Mouse (Mus musculus): Measurements from ENCODE around the gene Gpr34.

DNA sequence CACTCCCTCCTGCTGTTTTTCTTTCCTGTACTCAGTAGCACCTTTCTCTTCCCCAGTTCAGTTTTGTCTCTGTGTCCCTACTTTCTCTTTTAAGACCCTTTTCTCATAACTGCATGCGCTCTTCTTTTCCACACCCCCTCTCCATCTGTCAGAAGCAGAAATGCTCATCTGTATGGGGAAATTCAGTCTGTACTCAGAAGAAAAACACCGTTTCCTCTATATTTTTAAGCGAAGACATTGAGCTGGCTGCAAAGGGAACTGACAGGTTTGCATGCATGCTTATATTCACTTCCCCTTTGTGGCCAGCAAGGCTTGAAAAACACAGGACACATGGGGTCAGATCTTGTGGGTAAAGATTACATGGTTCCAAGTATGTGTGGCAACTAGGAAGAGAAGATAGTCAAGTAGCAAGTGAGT, 23.1 kb downstream of the Gpr34 start:
- TF ChIP-seq POLR2A (IDR thresholded peaks at IDR 0.05; ENCODE audit: extremely low read depth, insufficient read depth, low read length) (no peak), CTCF (IDR thresholded peaks at IDR 0.05; ENCODE audit: extremely low read depth, insufficient read depth, low read length) (no peak)

All from cortical plate, adult 2 months (tissue).